Mouse (Mus musculus): Measurements from ENCODE around the gene Btbd18. TPM values are rescaled to one million over a fixed set of nuclear protein-coding genes. Genes with fewer than 3 reads are reported as not detected.
"Not testable (repeated sequence)": the region's sequence is repeated elsewhere in the genome, so short reads cannot be mapped to it uniquely, and the experiment has no call there.

The Btbd18 gene
- total and polyA plus RNA-seq, 3 experiments: 0.03 to 0.09 TPM; not detected in 1

- no peak for DNase-seq
Observed at GRCm38 (mm10) chr2:84647051-84647568, 11.8 kb upstream of the Btbd18 start.

GRCm38 (mm10) chr2:84648369-84648768 lies 10.5 kb upstream of the Btbd18 start:
- DNase-seq: no peak

GRCm38 (mm10) chr2:84649674-84650073 lies 9.2 kb upstream of the Btbd18 start:
- peak; percentile 44 for DNase-seq

GRCm38 (mm10) chr2:84650464-84651195 lies 8.2 kb upstream of the Btbd18 start, which contains the start of gene Ctnnd1:
Gene Ctnnd1, minus strand, starts transcription at chr2:84650765.
- DNase-seq: peak; percentile 92

- no peak for DNase-seq
Observed at GRCm38 (mm10) chr2:84653354-84653753, 5.5 kb upstream of the Btbd18 start.

- no peak for DNase-seq
Observed at GRCm38 (mm10) chr2:84655864-84656263, 3.0 kb upstream of the Btbd18 start.

- DNase-seq: peak; percentile 64
Observed at GRCm38 (mm10) chr2:84660253-84660652, 1.4 kb downstream of the Btbd18 start.

GRCm38 (mm10) chr2:84662866-84663265 lies 4.0 kb downstream of the Btbd18 start:
- DNase-seq: peak; percentile 36

- no peak for DNase-seq
Observed at GRCm38 (mm10) chr2:84666081-84666480, 7.2 kb downstream of the Btbd18 start.

- no peak for DNase-seq
Observed at GRCm38 (mm10) chr2:84669828-84670568, 11.1 kb downstream of the Btbd18 start.

- peak; percentile 85 for DNase-seq
Observed at GRCm38 (mm10) chr2:84670569-84670933, 11.7 kb downstream of the Btbd18 start, which contains the start of gene Selenoh. Gene Selenoh, minus strand, starts transcription at chr2:84670770.

GRCm38 (mm10) chr2:84671535-84671934 lies 12.7 kb downstream of the Btbd18 start:
- not testable (repeated sequence) for DNase-seq

- DNase-seq: no peak
Observed at GRCm38 (mm10) chr2:84677270-84677967, 18.5 kb downstream of the Btbd18 start.

- DNase-seq: peak; percentile 96
Observed at GRCm38 (mm10) chr2:84677968-84678880, 19.3 kb downstream of the Btbd18 start, which contains the start of the genes Gm28635 and Med19. Gene Gm28635, minus strand, starts transcription at chr2:84678041. Gene Med19, plus strand, starts transcription at chr2:84678402.

- DNase-seq: no peak
Observed at GRCm38 (mm10) chr2:84679016-84679415, 20.1 kb downstream of the Btbd18 start, which contains the start of gene Tmx2. Gene Tmx2, minus strand, starts transcription at chr2:84679140.

GRCm38 (mm10) chr2:84682605-84683183 lies 23.8 kb downstream of the Btbd18 start:
- DNase-seq: no peak

- DNase-seq: no peak
Observed at GRCm38 (mm10) chr2:84688080-84688844, 29.4 kb downstream of the Btbd18 start.

GRCm38 (mm10) chr2:84690050-84690449 lies 31.2 kb downstream of the Btbd18 start:
- DNase-seq: no peak

- DNase-seq: no peak
Observed at GRCm38 (mm10) chr2:84695007-84695695, 36.3 kb downstream of the Btbd18 start.

All from adrenal gland, adult 2 months (tissue).